Mouse (Mus musculus) neural tube, embryonic 15.5 days (tissue): Measurements from ENCODE around the gene Asic2. TPM values are rescaled to one million over a fixed set of nuclear protein-coding genes. Genes with fewer than 3 reads are reported as not detected.

Source experiments
- ATAC-seq: fragments of 200-750 bp; cut with Nextera tagmentation; 2 replicates; pipeline ENCODE4 v1.8.0; 2017; ENCODE audit warnings: mild to moderate bottlenecking, moderate TSS enrichment, moderate library complexity; ENCODE audit not compliant: low FRiP score
- H3K27ac ChIP-seq: fragments of 300-500 bp; sonication (generic); replicated peaks from 2 replicates; pipeline ENCODE4 v1.5.1; 2015; ENCODE audit warnings: mild to moderate bottlenecking, inconsistent platforms
- H3K27me3 ChIP-seq: fragments of 300-500 bp; sonication (generic); replicated peaks from 2 replicates; pipeline ENCODE4 v1.6.1; 2015; ENCODE audit warnings: inconsistent platforms
- H3K36me3 ChIP-seq: fragments of 300-500 bp; sonication (generic); 2 replicates; pipeline ENCODE4 v1.6.1; 2015; ENCODE audit warnings: inconsistent platforms
- H3K4me1 ChIP-seq: fragments of 300-500 bp; sonication (generic); 2 replicates; pipeline ENCODE4 v1.6.1; 2015; ENCODE audit warnings: inconsistent platforms
- H3K4me2 ChIP-seq: fragments of 300-500 bp; sonication (generic); 2 replicates; pipeline ENCODE4 v1.6.1; 2015; ENCODE audit warnings: inconsistent platforms, mild to moderate bottlenecking, moderate library complexity
- H3K4me3 ChIP-seq: fragments of 300-500 bp; sonication (generic); replicated peaks from 2 replicates; pipeline ENCODE4 v1.5.1; 2015; ENCODE audit warnings: mild to moderate bottlenecking, inconsistent platforms
- H3K9ac ChIP-seq: fragments of 300-500 bp; sonication (generic); replicated peaks from 2 replicates; pipeline ENCODE4 v1.6.1; 2015; ENCODE audit warnings: mild to moderate bottlenecking, inconsistent platforms
- H3K9me3 ChIP-seq: fragments of 300-500 bp; sonication (generic); replicated peaks from 2 replicates; pipeline ENCODE4 v1.6.1; 2016; ENCODE audit warnings: inconsistent platforms
- WGBS: fragments of 180-500 bp; shearing (Covaris S2); methylation state at CpG from one replicate; pipeline ENCODE4 v1.1.7; 2015; ENCODE audit warnings: mixed read lengths; 5-methylcytosine and 5-hydroxymethylcytosine counted together
- polyA plus RNA-seq: library from polyadenylated mRNA; unstranded; fragments of >200 nt; fragmentation: Nextera tagmentation; extraction: Ambion mirVana; gene quantifications from 2 replicates; pipeline ENCODE4 v1.2.1, GENCODE M21; 2015

Gene Asic2
- polyA plus RNA-seq, 1 experiment from 2014 or later = 21.3 TPM

GRCm38 (mm10) chr11:81474121-81474520 lies 494.1 kb downstream of the Asic2 start:
- no peaks in the 10 kb centered on the region for H3K4me1 ChIP-seq
- no peak overlapping the region for H3K4me3 ChIP-seq
- H3K9me3 ChIP-seq = no peaks in the 10 kb centered on the region
- no peak overlapping the region for H3K27ac ChIP-seq
- H3K9ac ChIP-seq = no peak overlapping the region
- no peak overlapping the region for H3K4me2 ChIP-seq
- H3K27me3 ChIP-seq = no peaks in the 10 kb centered on the region
- ATAC-seq = no peak
- no peaks in the 10 kb centered on the region for H3K36me3 ChIP-seq
- WGBS = 67% methylated on average over 2 of the region's 2 CpGs

DNA sequence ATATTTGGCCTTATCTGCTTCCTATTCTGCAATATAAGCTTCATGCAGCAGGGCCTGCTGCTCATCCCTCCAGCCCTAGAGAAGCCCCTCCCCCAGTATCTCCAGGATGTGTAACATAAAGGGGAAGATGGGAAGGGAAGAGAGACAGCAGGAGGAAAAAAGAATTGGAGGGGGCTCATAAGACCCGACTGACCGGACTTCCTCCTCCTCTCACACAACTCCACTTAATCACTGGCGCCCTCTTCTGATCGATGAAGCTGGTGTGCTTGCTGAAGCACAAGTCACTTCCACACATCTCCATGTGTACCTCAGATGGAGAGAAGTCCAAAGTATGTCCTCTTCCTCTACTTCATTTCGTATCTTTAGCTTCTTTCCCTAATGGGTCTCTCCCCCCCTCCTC lies 506.1 kb downstream of the Asic2 start:
- Histone ChIP-seq H3K9me3 (no peaks in the 10 kb centered on the region), H3K27ac (no peak overlapping the region), H3K9ac (no peak overlapping the region), H3K36me3 (no peaks in the 10 kb centered on the region), H3K27me3 (no peaks in the 10 kb centered on the region), H3K4me2 (no peak overlapping the region), H3K4me1 (peaks cover 4% of the 10 kb centered on the region; the same call in 1 of the 2 replicates), H3K4me3 (no peak overlapping the region)
- ATAC-seq = no peak
- WGBS = 3% methylated on average over 5 of the region's 5 CpGs

DNA sequence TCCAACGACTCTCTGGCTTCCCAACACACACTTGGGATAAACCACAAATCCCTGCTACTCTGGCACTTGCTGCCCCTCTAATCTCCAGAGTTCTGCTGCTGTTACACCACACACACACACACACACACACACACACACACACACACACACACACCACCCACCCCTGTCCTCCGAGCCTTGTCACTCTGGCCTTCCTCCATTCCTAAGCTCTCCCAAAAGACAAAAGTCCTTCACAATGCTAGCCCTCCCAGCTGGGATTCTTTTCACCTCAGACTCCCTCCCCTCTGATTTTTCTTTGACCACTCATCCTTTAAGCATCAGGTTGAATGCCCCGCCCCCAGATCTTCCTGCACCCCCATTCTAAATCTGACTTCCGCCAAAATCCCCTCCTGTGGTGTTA lies 506.5 kb downstream of the Asic2 start:
- H3K36me3 ChIP-seq = no peaks in the 10 kb centered on the region
- ATAC-seq = no peak
- H3K4me1 ChIP-seq = peaks cover 5% of the 10 kb centered on the region; the same call in 1 of the 2 replicates
- no peaks in the 10 kb centered on the region for H3K9me3 ChIP-seq
- H3K9ac ChIP-seq = no peak overlapping the region
- H3K4me2 ChIP-seq = no peak overlapping the region
- no peak overlapping the region for H3K27ac ChIP-seq
- H3K27me3 ChIP-seq = no peaks in the 10 kb centered on the region
- H3K4me3 ChIP-seq = no peak overlapping the region
- 23% methylated on average over 4 of the region's 4 CpGs for WGBS

- Histone ChIP-seq H3K4me3 (no peak overlapping the region), H3K27me3 (no peaks in the 10 kb centered on the region), H3K4me1 (peaks cover 23% of the 10 kb centered on the region), H3K36me3 (no peaks in the 10 kb centered on the region), H3K9me3 (no peaks in the 10 kb centered on the region), H3K27ac (no peak overlapping the region), H3K9ac (no peak overlapping the region), H3K4me2 (no peak overlapping the region)
- ATAC-seq = no peak
- 85% methylated on average over 4 of the region's 4 CpGs for WGBS
Observed at GRCm38 (mm10) chr11:81454921-81455320, 513.3 kb downstream of the Asic2 start.

GRCm38 (mm10) chr11:81454111-81454510 lies 514.1 kb downstream of the Asic2 start:
- Histone ChIP-seq H3K27me3 (no peaks in the 10 kb centered on the region), H3K4me1 (peaks cover 31% of the 10 kb centered on the region), H3K4me2 (no peak overlapping the region), H3K9me3 (no peaks in the 10 kb centered on the region), H3K9ac (no peak overlapping the region), H3K36me3 (no peaks in the 10 kb centered on the region), H3K4me3 (no peak overlapping the region), H3K27ac (peak overlapping the region; percentile 39; the same call in 1 of the 2 replicates)
- WGBS = 5% methylated on average over 1 of the region's 1 CpGs
- ATAC-seq = no peak; the same call in 1 of the 2 replicates

DNA sequence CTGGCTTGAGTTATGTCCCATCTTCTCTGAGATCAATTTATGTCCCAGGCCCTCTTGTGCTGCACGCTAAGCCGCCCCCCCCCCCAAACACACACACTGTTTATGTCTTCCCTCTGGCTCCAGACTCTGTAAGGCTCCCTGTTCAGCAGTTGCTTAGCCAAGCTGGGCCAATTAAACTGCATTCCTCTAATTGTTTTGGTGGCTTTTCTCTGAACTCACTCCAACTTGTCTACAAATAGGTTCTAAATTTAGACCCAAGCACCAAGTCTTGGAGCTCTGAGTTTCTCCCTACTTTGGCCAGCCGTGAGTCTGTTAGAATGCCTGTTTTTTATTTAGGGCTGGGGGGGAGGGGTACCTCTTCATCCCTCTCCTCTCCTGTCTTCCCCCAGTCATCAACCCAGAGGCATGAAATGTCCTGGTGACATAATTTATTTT lies 519.0 kb downstream of the Asic2 start:
- Histone ChIP-seq H3K9me3 (no peaks in the 10 kb centered on the region), H3K36me3 (no peaks in the 10 kb centered on the region), H3K9ac (no peak overlapping the region), H3K4me2 (no peak overlapping the region), H3K27ac (no peak overlapping the region), H3K4me1 (peaks cover 30% of the 10 kb centered on the region), H3K27me3 (no peaks in the 10 kb centered on the region), H3K4me3 (no peak overlapping the region)
- no peak for ATAC-seq
- 15% methylated on average over 3 of the region's 3 CpGs for WGBS

GRCm38 (mm10) chr11:81446347-81446746 lies 521.9 kb downstream of the Asic2 start:
- no peaks in the 10 kb centered on the region for H3K9me3 ChIP-seq
- no peak overlapping the region for H3K9ac ChIP-seq
- H3K4me2 ChIP-seq = no peak overlapping the region
- H3K4me3 ChIP-seq = no peak overlapping the region
- no peaks in the 10 kb centered on the region for H3K36me3 ChIP-seq
- WGBS = 50% methylated on average over 1 of the region's 1 CpGs
- H3K4me1 ChIP-seq = peaks cover 16% of the 10 kb centered on the region
- no peaks in the 10 kb centered on the region for H3K27me3 ChIP-seq
- no peak overlapping the region for H3K27ac ChIP-seq
- no peak for ATAC-seq

GRCm38 (mm10) chr11:81426857-81427256 lies 541.4 kb downstream of the Asic2 start:
- peak overlapping the region; percentile 32; the same call in 1 of the 2 replicates for H3K4me2 ChIP-seq
- H3K27ac ChIP-seq = no peak overlapping the region
- H3K9me3 ChIP-seq = no peaks in the 10 kb centered on the region
- no peak overlapping the region for H3K9ac ChIP-seq
- peaks cover 10% of the 10 kb centered on the region for H3K4me1 ChIP-seq
- H3K27me3 ChIP-seq = no peaks in the 10 kb centered on the region; the same call in 1 of the 2 replicates
- no peak overlapping the region for H3K4me3 ChIP-seq
- WGBS = 30% methylated on average over 14 of the region's 14 CpGs
- no peak for ATAC-seq
- no peaks in the 10 kb centered on the region for H3K36me3 ChIP-seq

- Histone ChIP-seq H3K36me3 (no peaks in the 10 kb centered on the region), H3K9me3 (no peaks in the 10 kb centered on the region), H3K4me2 (no peak overlapping the region), H3K4me1 (no peaks in the 10 kb centered on the region), H3K27me3 (no peaks in the 10 kb centered on the region), H3K27ac (no peak overlapping the region), H3K4me3 (no peak overlapping the region), H3K9ac (no peak overlapping the region)
- no peak for ATAC-seq
- 88% methylated on average over 3 of the region's 3 CpGs for WGBS
Observed at GRCm38 (mm10) chr11:81419112-81419511, 549.1 kb downstream of the Asic2 start.

GRCm38 (mm10) chr11:81418027-81418426 lies 550.2 kb downstream of the Asic2 start:
- H3K27ac ChIP-seq = no peak overlapping the region
- no peaks in the 10 kb centered on the region for H3K9me3 ChIP-seq
- WGBS = 86% methylated on average over 4 of the region's 4 CpGs
- H3K36me3 ChIP-seq = no peaks in the 10 kb centered on the region
- ATAC-seq = no peak
- no peaks in the 10 kb centered on the region for H3K4me1 ChIP-seq
- no peak overlapping the region for H3K4me3 ChIP-seq
- H3K4me2 ChIP-seq = no peak overlapping the region
- H3K9ac ChIP-seq = no peak overlapping the region
- H3K27me3 ChIP-seq = no peaks in the 10 kb centered on the region

DNA sequence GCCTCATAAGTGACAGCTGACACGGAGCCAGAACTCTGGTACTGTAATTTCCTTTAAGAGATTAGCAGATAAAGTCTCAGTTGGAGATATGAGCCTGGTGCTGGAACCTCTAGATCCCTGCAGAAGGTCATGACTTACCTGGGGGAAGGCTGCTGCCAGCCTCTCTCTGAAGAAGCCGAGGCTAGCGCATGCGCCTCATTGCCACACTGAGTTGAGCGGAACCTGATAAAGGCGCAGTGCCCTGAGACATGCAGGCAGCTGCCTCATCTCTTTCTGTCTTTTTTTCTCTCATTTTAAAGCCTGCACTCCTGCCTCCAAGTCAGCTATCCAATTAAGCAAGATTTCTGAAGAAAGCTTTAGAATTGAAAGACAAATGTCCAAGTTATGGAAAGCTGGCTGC lies 551.9 kb downstream of the Asic2 start:
- 88% methylated on average over 6 of the region's 6 CpGs for WGBS
- Histone ChIP-seq H3K27ac (no peak overlapping the region), H3K9me3 (no peaks in the 10 kb centered on the region), H3K4me2 (no peak overlapping the region), H3K4me1 (no peaks in the 10 kb centered on the region), H3K4me3 (no peak overlapping the region), H3K36me3 (no peaks in the 10 kb centered on the region), H3K9ac (no peak overlapping the region), H3K27me3 (no peaks in the 10 kb centered on the region)
- no peak for ATAC-seq

GRCm38 (mm10) chr11:81414596-81414995 lies 553.7 kb downstream of the Asic2 start:
- H3K9ac ChIP-seq = no peak overlapping the region
- no peaks in the 10 kb centered on the region for H3K4me1 ChIP-seq
- WGBS = 84% methylated on average over 2 of the region's 2 CpGs
- H3K27ac ChIP-seq = no peak overlapping the region
- no peaks in the 10 kb centered on the region for H3K36me3 ChIP-seq
- no peak for ATAC-seq
- H3K27me3 ChIP-seq = no peaks in the 10 kb centered on the region
- H3K4me2 ChIP-seq = no peak overlapping the region
- H3K4me3 ChIP-seq = no peak overlapping the region
- H3K9me3 ChIP-seq = no peaks in the 10 kb centered on the region

- no peaks in the 10 kb centered on the region for H3K9me3 ChIP-seq
- H3K4me2 ChIP-seq = no peak overlapping the region
- no peaks in the 10 kb centered on the region for H3K27me3 ChIP-seq
- ATAC-seq = no peak
- H3K4me3 ChIP-seq = no peak overlapping the region
- WGBS = 84% methylated on average over 4 of the region's 4 CpGs
- H3K9ac ChIP-seq = no peak overlapping the region
- H3K36me3 ChIP-seq = no peaks in the 10 kb centered on the region
- no peaks in the 10 kb centered on the region for H3K4me1 ChIP-seq
- H3K27ac ChIP-seq = no peak overlapping the region
Observed at GRCm38 (mm10) chr11:81411251-81411650, 557.0 kb downstream of the Asic2 start.
